Comparison of ENCODE assay signal across 18 mouse cellular contexts in genomic region chr2:57850058-57850400, GRCm38 (mm10).
DNase-seq lines count a peak whose midpoint lies in the region; ATAC-seq lines count a peak whose summit lies in the region.
"Had no signal": no experiment of that assay in that cellular context is flagged by ENCODE, and none has a peak within 500 bp of the region (broad histone marks: within the 10 kb centered on the region; RNA-seq: fewer than 3 reads in every experiment).

No protein-coding gene starts in this region.

- no peaks in the 10 kb centered on the region for H3K9me3 ChIP-seq in forebrain, embryonic 11.5 days (ENCODE audit: control insufficient read depth, low read length)
- no peaks in the 10 kb centered on the region for H3K9me3 ChIP-seq in forebrain, embryonic 16.5 days (ENCODE audit: control insufficient read depth, low read length)
- H3K9me3 ChIP-seq in forebrain, embryonic 13.5 days (replicated peaks) = no peaks in the 10 kb centered on the region
- no peaks in the 10 kb centered on the region for H3K9me3 ChIP-seq in limb, embryonic 10.5 days (replicated peaks)
- no peaks in the 10 kb centered on the region for H3K9me3 ChIP-seq in midbrain, embryonic 14.5 days (ENCODE audit: control insufficient read depth, low read length)
- H3K9me3 ChIP-seq: heart, embryonic 13.5 days; hindbrain, embryonic 15.5 days; stomach, embryonic 15.5 days had no signal

- no peaks in the 10 kb centered on the region for H3K27me3 ChIP-seq in forebrain, embryonic 11.5 days (ENCODE audit: control insufficient read depth, insufficient read depth, low read length)
- no peaks in the 10 kb centered on the region for H3K27me3 ChIP-seq in forebrain, embryonic 16.5 days (replicated peaks; ENCODE audit: control insufficient read depth, insufficient read depth, low read length)
- H3K27me3 ChIP-seq in forebrain, embryonic 13.5 days = no peaks in the 10 kb centered on the region
- H3K27me3 ChIP-seq in limb, embryonic 10.5 days (ENCODE audit: low read depth, poor library complexity, severe bottlenecking) = no peaks in the 10 kb centered on the region
- no peaks in the 10 kb centered on the region for H3K27me3 ChIP-seq in midbrain, embryonic 14.5 days (ENCODE audit: control insufficient read depth, insufficient read depth, low read length)
- H3K27me3 ChIP-seq: heart, embryonic 13.5 days; hindbrain, embryonic 15.5 days; stomach, embryonic 15.5 days had no signal

- intact Hi-C loops in heart, postnatal 25 days (cut with DNase I) = no loop called here

- H3K4me3 ChIP-seq in forebrain, embryonic 11.5 days (ENCODE audit: low read depth, low read length) = no peak overlapping the region
- no peak overlapping the region for H3K4me3 ChIP-seq in forebrain, embryonic 16.5 days (replicated peaks; ENCODE audit: low read length)
- H3K4me3 ChIP-seq in forebrain, embryonic 13.5 days = no peak overlapping the region
- no peak overlapping the region for H3K4me3 ChIP-seq in limb, embryonic 10.5 days
- no peak overlapping the region for H3K4me3 ChIP-seq in midbrain, embryonic 14.5 days (replicated peaks; ENCODE audit: low read depth, low read length)
- H3K4me3 ChIP-seq: heart, embryonic 13.5 days; hindbrain, embryonic 15.5 days; stomach, embryonic 15.5 days had no signal

- no peaks in the 10 kb centered on the region for H3K36me3 ChIP-seq in forebrain, embryonic 11.5 days (ENCODE audit: control insufficient read depth, insufficient read depth, low read length)
- no peaks in the 10 kb centered on the region for H3K36me3 ChIP-seq in forebrain, embryonic 16.5 days (ENCODE audit: control insufficient read depth, insufficient read depth)
- H3K36me3 ChIP-seq in forebrain, embryonic 13.5 days (ENCODE audit: poor library complexity, severe bottlenecking) = no peaks in the 10 kb centered on the region
- H3K36me3 ChIP-seq in limb, embryonic 10.5 days = no peaks in the 10 kb centered on the region
- H3K36me3 ChIP-seq in midbrain, embryonic 14.5 days (ENCODE audit: control insufficient read depth, insufficient read depth, low read length) = no peaks in the 10 kb centered on the region
- H3K36me3 ChIP-seq: heart, embryonic 13.5 days; hindbrain, embryonic 15.5 days; stomach, embryonic 15.5 days had no signal

- ATAC-seq in forebrain, embryonic 11.5 days (replicated peaks; ENCODE audit: low FRiP score) = peak; percentile 71
- no peak for ATAC-seq in forebrain, embryonic 16.5 days
- ATAC-seq in forebrain, embryonic 13.5 days = no peak
- ATAC-seq in midbrain, embryonic 14.5 days (ENCODE audit: low FRiP score, low TSS enrichment) = no peak
- ATAC-seq in cerebellum, adult (ENCODE audit: insufficient number of reproducible peaks, low FRiP score, low TSS enrichment) = no peak
- ATAC-seq in frontal cortex, adult (ENCODE audit: low TSS enrichment) = no peak

- 32% methylated on average over 5 of the region's 5 CpGs for WGBS in forebrain, embryonic 11.5 days
- 15% methylated on average over 5 of the region's 5 CpGs for WGBS in forebrain, embryonic 16.5 days
- 16% methylated on average over 5 of the region's 5 CpGs for WGBS in forebrain, embryonic 13.5 days
- WGBS in limb, embryonic 10.5 days = 91% methylated on average over 5 of the region's 5 CpGs
- WGBS in midbrain, embryonic 14.5 days = 29% methylated on average over 5 of the region's 5 CpGs

- peaks cover 4% of the 10 kb centered on the region; the same call in 1 of the 2 replicates for H3K4me1 ChIP-seq in forebrain, embryonic 11.5 days (replicated peaks; ENCODE audit: control insufficient read depth, insufficient read depth, low read length)
- H3K4me1 ChIP-seq in forebrain, embryonic 16.5 days (replicated peaks; ENCODE audit: control insufficient read depth, insufficient read depth, low read length) = 0 out of 2 replicates have a peak, but pooled peaks cover 2% of the 10 kb centered on the region
- peaks cover 26% of the 10 kb centered on the region for H3K4me1 ChIP-seq in forebrain, embryonic 13.5 days
- peaks cover 32% of the 10 kb centered on the region for H3K4me1 ChIP-seq in limb, embryonic 10.5 days
- H3K4me1 ChIP-seq in midbrain, embryonic 14.5 days (ENCODE audit: control insufficient read depth, insufficient read depth, low read length) = peaks cover 11% of the 10 kb centered on the region
- H3K4me1 ChIP-seq: stomach, embryonic 15.5 days had no signal

- H3K9ac ChIP-seq in forebrain, embryonic 11.5 days (ENCODE audit: low read length) = no peak overlapping the region
- no peak overlapping the region for H3K9ac ChIP-seq in forebrain, embryonic 16.5 days (replicated peaks; ENCODE audit: low read depth, low read length)
- no peak overlapping the region for H3K9ac ChIP-seq in forebrain, embryonic 13.5 days
- H3K9ac ChIP-seq in midbrain, embryonic 14.5 days (replicated peaks; ENCODE audit: low read length) = no peak overlapping the region
- H3K9ac ChIP-seq: heart, embryonic 13.5 days; hindbrain, embryonic 15.5 days; stomach, embryonic 15.5 days had no signal

- no peak overlapping the region for H3K27ac ChIP-seq in forebrain, embryonic 11.5 days (ENCODE audit: low read depth, low read length)
- H3K27ac ChIP-seq in forebrain, embryonic 16.5 days (ENCODE audit: low read length) = no peak overlapping the region
- no peak overlapping the region for H3K27ac ChIP-seq in forebrain, embryonic 13.5 days
- H3K27ac ChIP-seq in limb, embryonic 10.5 days = peak overlapping the region; percentile 56
- 0 out of 2 replicates have a peak overlapping the region, but pooled peaks have one; percentile 26 for H3K27ac ChIP-seq in midbrain, embryonic 14.5 days (replicated peaks; ENCODE audit: low read depth, low read length)
- H3K27ac ChIP-seq: heart, embryonic 13.5 days; hindbrain, embryonic 15.5 days; stomach, embryonic 15.5 days had no signal

- no peak for DNase-seq in forebrain, embryonic 11.5 days (ENCODE audit: low spot score)
- no peak for DNase-seq in limb, embryonic 10.5 days (ENCODE audit: low spot score)
- peak; percentile 59 for DNase-seq in midbrain, embryonic 14.5 days
- no peak for DNase-seq in heart, postnatal 25 days (ENCODE audit: low spot score)
- DNase-seq: adrenal gland, postnatal 10 days; cerebellum, adult 8-10 months; gastrocnemius, postnatal 36 days; kidney, postnatal 14 days; liver; lung, adult 2 months; lung, postnatal 4 days had no signal

- H3K4me2 ChIP-seq in forebrain, embryonic 11.5 days (ENCODE audit: low read depth, low read length, severe bottlenecking) = no peak overlapping the region
- H3K4me2 ChIP-seq in forebrain, embryonic 16.5 days (ENCODE audit: low read length) = no peak overlapping the region
- peak overlapping the region; percentile 12; the same call in 1 of the 2 replicates for H3K4me2 ChIP-seq in forebrain, embryonic 13.5 days
- no peak overlapping the region for H3K4me2 ChIP-seq in midbrain, embryonic 14.5 days (ENCODE audit: low read length)
- H3K4me2 ChIP-seq: heart, embryonic 13.5 days; hindbrain, embryonic 15.5 days; stomach, embryonic 15.5 days had no signal

Comparison
In these comparisons a context has a peak if more than half of its experiments do, and no peak if none do; other contexts are left out.
1. H3K27ac ChIP-seq: peak in limb, embryonic 10.5 days (single experiment) and midbrain, embryonic 14.5 days (single experiment); none in forebrain, embryonic 11.5 days (single experiment), forebrain, embryonic 16.5 days (single experiment) and forebrain, embryonic 13.5 days (single experiment).